Mouse (Mus musculus) thymus, postnatal 4 days (tissue): ENCODE results near the gene Glrp1.

Experiments used
- DNase-seq: peaks from one replicate; pipeline ENCODE4 v3.0.0; 2021

Glrp1 gene

DNA sequence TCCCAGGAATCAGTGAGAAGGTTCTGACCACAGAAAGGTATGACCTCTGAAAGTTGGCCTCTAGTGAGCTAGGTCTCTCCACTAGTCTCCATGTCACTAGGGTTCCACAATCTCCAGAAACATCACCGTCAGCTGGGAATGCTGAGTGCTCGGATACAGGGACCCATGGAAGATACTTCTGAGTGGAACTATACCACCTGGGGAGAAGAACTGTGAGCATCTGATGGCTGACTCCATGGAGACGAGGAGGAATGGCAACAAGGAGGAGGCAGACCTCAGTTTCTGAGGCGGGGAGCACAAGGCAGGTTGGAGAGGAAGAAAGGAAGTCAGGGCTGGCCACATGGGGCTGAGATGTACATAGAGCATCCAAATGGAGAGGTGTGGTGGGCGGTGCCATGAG is 50.2 kb downstream of the Glrp1 start:
- DNase-seq, result no peak

DNA sequence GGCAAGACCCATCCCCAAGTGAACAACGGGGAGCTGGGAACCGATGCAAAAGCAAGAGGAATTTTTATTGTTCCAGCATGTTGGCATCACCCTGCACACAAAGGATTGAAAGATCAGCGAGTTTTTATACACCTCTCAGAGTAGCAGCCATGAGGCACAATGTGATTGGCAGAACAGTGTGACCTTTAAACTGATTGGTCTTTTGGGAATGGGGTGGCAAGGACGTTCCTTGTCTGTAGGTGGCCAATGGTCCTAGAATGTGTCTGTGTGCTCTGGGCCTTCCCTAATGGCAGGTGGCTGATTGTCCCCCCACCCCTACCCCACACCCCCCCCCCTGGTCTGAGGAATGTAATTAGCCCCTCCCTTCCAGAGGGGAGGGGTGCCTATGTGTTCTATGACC is 50.7 kb downstream of the Glrp1 start:
- no peak for DNase-seq

DNA sequence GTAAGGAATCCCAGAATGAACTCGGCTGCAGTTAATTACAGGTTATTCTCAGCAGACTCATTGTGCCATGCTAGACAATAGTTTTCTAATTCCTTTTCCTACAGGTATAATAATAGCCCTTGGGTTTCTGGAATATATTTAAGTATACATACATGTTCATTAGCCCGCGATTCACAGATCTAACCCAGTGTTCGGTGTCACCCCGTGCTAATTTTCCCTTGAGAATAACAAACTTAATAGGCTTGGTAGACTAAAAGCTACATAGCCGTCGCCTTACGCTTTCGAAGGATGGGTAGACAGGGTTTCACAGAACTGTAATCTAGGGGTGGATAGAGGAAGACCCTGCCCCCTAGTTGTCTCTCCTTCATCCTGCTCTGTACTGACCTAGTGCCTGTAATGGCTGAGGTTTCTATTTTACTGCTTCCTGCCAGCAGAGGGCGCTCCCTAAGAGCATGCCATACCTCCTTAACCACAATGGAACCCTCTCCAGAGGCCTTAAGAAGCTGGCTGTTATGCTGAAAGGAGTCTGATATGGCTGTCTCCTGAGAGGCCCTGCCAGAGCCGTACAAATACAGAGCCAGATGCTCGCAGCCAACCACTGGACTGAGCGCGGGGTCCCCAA is 53.3 kb downstream of the Glrp1 start:
- DNase-seq, result peak; percentile 87

DNA sequence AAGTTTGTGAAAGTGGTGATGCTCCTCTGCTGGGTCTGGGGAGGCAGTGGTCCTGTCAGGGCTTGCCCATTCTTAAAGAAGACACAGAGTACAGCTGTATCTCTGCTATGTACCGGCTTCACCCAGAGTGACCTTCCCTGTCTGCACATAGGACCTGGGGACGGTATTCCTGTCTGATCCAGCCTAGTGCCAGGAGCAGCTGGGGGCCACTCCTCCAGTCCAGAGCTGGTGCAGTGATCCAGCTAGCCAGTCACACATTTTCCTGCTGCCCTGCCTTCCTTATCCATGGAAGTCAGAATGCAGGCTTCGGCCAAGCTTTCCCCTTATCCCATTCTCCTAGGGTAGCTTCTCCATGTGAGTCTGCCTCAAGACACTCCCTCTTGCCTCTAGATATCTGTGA is 54.1 kb downstream of the Glrp1 start:
- DNase-seq, result no peak

DNA sequence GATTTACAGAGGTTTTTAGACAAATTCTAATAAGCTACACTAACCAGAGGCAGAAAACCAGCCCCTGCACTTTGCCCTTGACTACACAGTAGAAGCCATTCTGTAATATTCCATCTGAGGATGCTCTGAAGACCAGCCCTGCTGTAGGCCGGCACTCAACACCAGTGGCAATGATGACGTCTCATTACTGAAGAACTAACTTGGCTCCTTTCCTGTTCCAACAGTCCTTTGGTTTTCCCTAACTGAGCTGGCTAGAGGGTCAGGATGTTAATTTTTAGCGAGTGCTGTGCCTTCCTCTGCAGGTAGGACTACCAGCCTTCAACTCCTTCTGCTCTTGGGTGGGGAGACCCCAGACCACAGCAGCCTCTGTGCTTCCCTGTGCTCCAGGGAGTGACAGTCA is 55.2 kb downstream of the Glrp1 start:
- no peak for DNase-seq

DNA sequence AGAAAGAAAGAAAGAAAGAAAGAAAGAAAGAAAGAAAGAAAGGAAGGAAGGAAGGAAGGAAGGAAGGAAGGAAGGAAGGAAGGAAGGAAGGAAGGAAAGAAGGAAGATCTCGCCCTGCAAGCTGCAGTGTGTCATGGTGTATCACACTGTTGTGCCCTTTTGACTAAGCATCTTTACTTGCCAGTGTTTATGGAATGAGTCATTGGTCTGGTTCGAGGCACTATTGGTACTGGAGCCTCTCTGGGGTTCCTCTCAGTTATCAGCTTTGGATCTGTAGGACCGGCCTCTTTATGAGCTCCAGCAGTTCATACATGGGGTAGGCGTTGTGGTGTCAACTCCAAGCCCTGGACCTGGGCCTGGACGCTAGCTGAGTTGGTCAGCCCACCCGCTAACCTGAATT is 57.7 kb downstream of the Glrp1 start:
- no peak for DNase-seq

DNA sequence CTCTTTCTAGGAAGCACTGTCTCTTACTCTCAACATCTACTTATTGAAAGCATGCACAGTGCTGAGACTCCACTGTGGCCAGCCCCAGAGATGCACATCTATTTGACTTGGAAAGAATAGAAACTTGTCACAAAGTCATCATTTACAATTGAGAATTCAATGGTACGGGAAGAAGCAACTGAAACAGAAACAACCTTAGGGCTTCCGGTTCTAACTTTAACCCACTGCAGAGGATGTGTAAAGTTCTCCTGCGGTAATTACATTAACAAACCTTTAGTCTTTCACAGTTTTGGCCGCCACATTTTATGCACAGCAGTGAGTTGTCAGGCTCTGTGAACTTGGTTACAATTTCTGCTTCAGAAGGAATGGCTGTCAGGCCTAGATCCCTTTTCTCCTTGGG is 59.2 kb downstream of the Glrp1 start:
- no peak for DNase-seq
